Mouse (Mus musculus): ENCODE data around the gene Asb12.

DNA sequence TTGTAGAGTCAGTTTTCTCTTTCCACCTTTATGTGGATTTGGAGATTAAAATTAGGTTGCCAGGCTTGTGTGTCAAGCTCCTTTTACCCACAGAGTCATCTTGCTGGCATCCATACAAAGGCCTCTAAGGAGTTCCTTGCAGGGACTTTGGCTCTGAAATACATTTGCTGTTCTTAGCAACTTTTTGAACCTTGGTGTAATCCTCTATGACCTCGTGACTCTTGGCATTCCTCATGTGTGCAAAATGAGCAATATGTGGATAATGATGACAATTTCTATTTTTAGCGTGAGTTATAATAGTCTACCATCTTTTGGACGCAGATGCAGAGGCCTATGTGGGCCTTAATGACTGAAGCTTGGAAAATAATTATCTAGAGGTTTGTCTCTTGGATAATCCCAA, 100.6 kb downstream of the Asb12 start:
- no peak for TF ChIP-seq POLR2A (IDR thresholded peaks at IDR 0.05; ENCODE audit: borderline replicate concordance, extremely low read depth, low read depth, low read length)
- TF ChIP-seq CTCF (IDR thresholded peaks at IDR 0.05; ENCODE audit: insufficient read depth, low read length), result no peak

Data from lung, adult 2 months (tissue).